Mouse (Mus musculus): ENCODE results near the gene 0610040J01Rik.

DNA sequence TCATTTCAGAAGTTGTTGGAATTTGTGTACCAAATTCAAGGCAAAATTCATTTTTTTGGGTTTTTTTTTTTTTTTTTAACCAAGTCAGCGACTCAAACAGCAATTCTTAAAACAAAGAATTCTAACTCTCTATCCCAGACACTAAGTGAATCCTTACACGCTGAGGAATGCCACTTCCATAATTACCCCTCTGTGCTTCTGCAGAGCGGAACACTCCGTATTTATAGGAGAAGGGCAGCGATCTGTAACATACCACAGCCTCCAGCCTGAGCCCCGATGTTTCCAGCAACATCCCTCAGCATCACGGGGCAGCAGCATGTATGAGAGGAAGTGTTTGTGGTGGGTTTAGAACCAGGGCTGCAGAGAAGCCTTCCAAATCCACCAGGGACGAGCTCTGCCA is 135.4 kb downstream of the 0610040J01Rik start:
- TF ChIP-seq HCFC1 (IDR thresholded peaks at IDR 0.05; ENCODE audit: borderline replicate concordance, insufficient read depth, low read length) (no peak), CHD2 (IDR thresholded peaks at IDR 0.05; ENCODE audit: low read depth, low read length) (no peak), ZNF384 (IDR thresholded peaks at IDR 0.05; ENCODE audit: low read depth, low read length) (no peak)
